Mouse (Mus musculus) ovary, postnatal 36 days (tissue): ENCODE data around the gene Srp54a.
A peak's percentile ranks its signal among the peaks of the same experiment; 100 is the strongest.
"Not testable (repeated sequence)": the region's sequence is repeated elsewhere in the genome, so short reads cannot be mapped to it uniquely, and the experiment has no call there.

Source experiments
- DNase-seq: peaks from one replicate; pipeline ENCODE4 v3.0.0; 2022; ENCODE audit warnings: low spot score, mixed read lengths

Srp54a gene

GRCm38 (mm10) chr12:55079726-55080600, at the start of gene Srp54a, which contains the start of gene 2700097O09Rik:
TSS of gene Srp54a (plus strand) at chr12:55080262.
TSS of gene 2700097O09Rik (minus strand) at chr12:55080110.
- DNase-seq: peak; percentile 93

- no peak for DNase-seq
These were observed 39.1 kb upstream of the Srp54a start for GRCm38 (mm10) chr12:55041011-55041410.

- no peak for DNase-seq
These were observed 30.2 kb upstream of the Srp54a start for GRCm38 (mm10) chr12:55049731-55050353.

GRCm38 (mm10) chr12:55051210-55052173, 28.6 kb upstream of the Srp54a start:
- DNase-seq: no peak

GRCm38 (mm10) chr12:55053267-55053666, 26.8 kb upstream of the Srp54a start:
- no peak for DNase-seq

- DNase-seq: no peak
These were observed 25.4 kb upstream of the Srp54a start for GRCm38 (mm10) chr12:55054551-55055241.

GRCm38 (mm10) chr12:55056703-55057102, 23.4 kb upstream of the Srp54a start:
- DNase-seq: no peak

- DNase-seq: no peak
These were observed 21.0 kb upstream of the Srp54a start for GRCm38 (mm10) chr12:55058865-55059615.

GRCm38 (mm10) chr12:55059812-55060211, 20.2 kb upstream of the Srp54a start:
- no peak for DNase-seq

GRCm38 (mm10) chr12:55060212-55060898, 19.7 kb upstream of the Srp54a start:
- DNase-seq: no peak

GRCm38 (mm10) chr12:55061006-55061405, 19.1 kb upstream of the Srp54a start:
- DNase-seq: no peak

GRCm38 (mm10) chr12:55062141-55062540, 17.9 kb upstream of the Srp54a start:
- no peak for DNase-seq

- no peak for DNase-seq
These were observed 7.6 kb upstream of the Srp54a start for GRCm38 (mm10) chr12:55072495-55072894.

- DNase-seq: no peak
These were observed 6.4 kb upstream of the Srp54a start for GRCm38 (mm10) chr12:55073686-55074085.

GRCm38 (mm10) chr12:55075296-55075695, 4.8 kb upstream of the Srp54a start:
- DNase-seq: no peak

- not testable (repeated sequence) for DNase-seq
These were observed 1.4 kb upstream of the Srp54a start for GRCm38 (mm10) chr12:55078706-55079105.

GRCm38 (mm10) chr12:55080601-55080942, 510 bp downstream of the Srp54a start:
- not testable (repeated sequence) for DNase-seq

- not testable (repeated sequence) for DNase-seq
These were observed 12.1 kb downstream of the Srp54a start for GRCm38 (mm10) chr12:55092127-55092526.

- DNase-seq: not testable (repeated sequence)
These were observed 32.6 kb downstream of the Srp54a start for GRCm38 (mm10) chr12:55112616-55113015.

- DNase-seq: not testable (repeated sequence)
These were observed 44.2 kb downstream of the Srp54a start, which contains the start of gene Fam177a for GRCm38 (mm10) chr12:55124242-55124641. TSS of gene Fam177a (plus strand) at chr12:55124469.
